Mouse (Mus musculus): ENCODE data around the gene Tubb4b. TPM values are rescaled to one million over a fixed set of nuclear protein-coding genes. Genes with fewer than 3 reads are reported as not detected.

Gene Tubb4b
- total RNA-seq, 2 experiments from 2014 or later, result 327 to 623 TPM

GRCm38 (mm10) chr2:25246183-25247072 is 21.9 kb upstream of the Tubb4b start, which contains the start of gene AL732309.1:
TSS of gene AL732309.1 (minus strand) at chr2:25246863.
- ATAC-seq (replicated peaks; ENCODE audit: poor library complexity, severe bottlenecking), result no peak

GRCm38 (mm10) chr2:25244144-25244543 is 19.6 kb upstream of the Tubb4b start:
- ATAC-seq (replicated peaks; ENCODE audit: poor library complexity, severe bottlenecking), result no peak

GRCm38 (mm10) chr2:25243342-25243741 is 18.8 kb upstream of the Tubb4b start:
- no peak for ATAC-seq (replicated peaks; ENCODE audit: poor library complexity, severe bottlenecking)

- no peak for ATAC-seq (replicated peaks; ENCODE audit: poor library complexity, severe bottlenecking)
Measured at GRCm38 (mm10) chr2:25242101-25242506, 17.6 kb upstream of the Tubb4b start, which contains the start of the genes Rnf208 and Cysrt1. TSS of gene Rnf208 (plus strand) at chr2:25242255. TSS of gene Cysrt1 (minus strand) at chr2:25242452.

GRCm38 (mm10) chr2:25241438-25241775 is 16.9 kb upstream of the Tubb4b start:
- ATAC-seq (replicated peaks; ENCODE audit: poor library complexity, severe bottlenecking), result no peak

- peak; percentile 82 for ATAC-seq (replicated peaks; ENCODE audit: poor library complexity, severe bottlenecking)
Measured at GRCm38 (mm10) chr2:25240723-25241437, 16.4 kb upstream of the Tubb4b start.

- no peak for ATAC-seq (replicated peaks; ENCODE audit: poor library complexity, severe bottlenecking)
Measured at GRCm38 (mm10) chr2:25240310-25240709, 15.8 kb upstream of the Tubb4b start.

- ATAC-seq (replicated peaks; ENCODE audit: poor library complexity, severe bottlenecking), result no peak
Measured at GRCm38 (mm10) chr2:25239766-25240165, 15.3 kb upstream of the Tubb4b start.

GRCm38 (mm10) chr2:25238106-25238505 is 13.6 kb upstream of the Tubb4b start:
- ATAC-seq (replicated peaks; ENCODE audit: poor library complexity, severe bottlenecking), result no peak

- ATAC-seq (replicated peaks; ENCODE audit: poor library complexity, severe bottlenecking), result no peak
Measured at GRCm38 (mm10) chr2:25237522-25237921, 13.0 kb upstream of the Tubb4b start.

- ATAC-seq (replicated peaks; ENCODE audit: poor library complexity, severe bottlenecking), result no peak
Measured at GRCm38 (mm10) chr2:25236614-25237013, 12.1 kb upstream of the Tubb4b start, which contains the start of gene Rnf224. TSS of gene Rnf224 (minus strand) at chr2:25236787.

GRCm38 (mm10) chr2:25234551-25235220 is 10.2 kb upstream of the Tubb4b start:
- ATAC-seq (replicated peaks; ENCODE audit: poor library complexity, severe bottlenecking), result no peak

- ATAC-seq (replicated peaks; ENCODE audit: poor library complexity, severe bottlenecking), result no peak
Measured at GRCm38 (mm10) chr2:25234050-25234449, 9.5 kb upstream of the Tubb4b start, which contains the start of gene Slc34a3. TSS of gene Slc34a3 (minus strand) at chr2:25234364.

- ATAC-seq (replicated peaks; ENCODE audit: poor library complexity, severe bottlenecking), result peak; percentile 60
Measured at GRCm38 (mm10) chr2:25233421-25233820, 8.9 kb upstream of the Tubb4b start.

GRCm38 (mm10) chr2:25231038-25231437 is 6.5 kb upstream of the Tubb4b start:
- ATAC-seq (replicated peaks; ENCODE audit: poor library complexity, severe bottlenecking), result no peak

GRCm38 (mm10) chr2:25230581-25230980 is 6.1 kb upstream of the Tubb4b start:
- ATAC-seq (replicated peaks; ENCODE audit: poor library complexity, severe bottlenecking), result no peak

GRCm38 (mm10) chr2:25229582-25229981 is 5.1 kb upstream of the Tubb4b start:
- ATAC-seq (replicated peaks; ENCODE audit: poor library complexity, severe bottlenecking), result no peak

- ATAC-seq (replicated peaks; ENCODE audit: poor library complexity, severe bottlenecking), result no peak
Measured at GRCm38 (mm10) chr2:25228995-25229530, 4.6 kb upstream of the Tubb4b start.

GRCm38 (mm10) chr2:25228431-25228889 is 4.0 kb upstream of the Tubb4b start:
- ATAC-seq (replicated peaks; ENCODE audit: poor library complexity, severe bottlenecking), result peak; percentile 39

GRCm38 (mm10) chr2:25227406-25227805 is 2.9 kb upstream of the Tubb4b start:
- no peak for ATAC-seq (replicated peaks; ENCODE audit: poor library complexity, severe bottlenecking)
